Mouse (Mus musculus) kidney, postnatal 0 days (tissue): ENCODE results near the gene Shisa3. TPM values are rescaled to one million over a fixed set of nuclear protein-coding genes. Genes with fewer than 3 reads are reported as not detected.

Source experiments
- ATAC-seq: fragments of 200-750 bp; cut with Nextera tagmentation; replicated peaks from 2 replicates; pipeline ENCODE4 v1.8.0; 2017; ENCODE audit warnings: low read depth, moderate number of reproducible peaks, moderate TSS enrichment, moderate library complexity; ENCODE audit not compliant: low FRiP score
- DNase-seq: peaks from one replicate; pipeline ENCODE4 v3.0.0-alpha.2; 2016; ENCODE audit warnings: low spot score
- H3K27ac ChIP-seq: fragments of 300-500 bp; sonication (generic); 2 replicates; pipeline ENCODE4 v1.5.1; 2014; ENCODE audit warnings: mild to moderate bottlenecking
- H3K27me3 ChIP-seq: fragments of 300-500 bp; sonication (generic); 2 replicates; pipeline ENCODE4 v1.6.1; 2014; ENCODE audit warnings: low read length, mixed read lengths; ENCODE audit not compliant: insufficient read depth
- H3K36me3 ChIP-seq: fragments of 300-500 bp; sonication (generic); 2 replicates; pipeline ENCODE4 v1.6.1; 2014; ENCODE audit warnings: low read length, mixed read lengths; ENCODE audit not compliant: insufficient read depth
- H3K4me1 ChIP-seq: fragments of 300-500 bp; sonication (generic); replicated peaks from 2 replicates; pipeline ENCODE4 v1.6.1; 2014; ENCODE audit warnings: antibody characterized with exemption, low read length, mixed read lengths; ENCODE audit not compliant: insufficient read depth
- H3K4me2 ChIP-seq: fragments of 300-500 bp; sonication (generic); 2 replicates; pipeline ENCODE4 v1.6.1; 2014; ENCODE audit warnings: mild to moderate bottlenecking, low read length, moderate library complexity, mixed read lengths
- H3K4me3 ChIP-seq: fragments of 300-500 bp; sonication (generic); replicated peaks from 2 replicates; pipeline ENCODE4 v1.5.1; 2014; ENCODE audit warnings: low read depth, low read length
- H3K9ac ChIP-seq: fragments of 300-500 bp; sonication (generic); 2 replicates; pipeline ENCODE4 v1.6.1; 2014; ENCODE audit warnings: low read depth, low read length
- H3K9me3 ChIP-seq: fragments of 300-500 bp; sonication (generic); replicated peaks from 2 replicates; pipeline ENCODE4 v1.6.1; 2016; ENCODE audit warnings: low read length, inconsistent platforms, mixed read lengths
- CTCF ChIP-seq: IDR thresholded peaks from 2 replicates; pipeline ENCODE4 v1.5.1; 2016; ENCODE audit warnings: antibody characterized with exemption, low read depth, mild to moderate bottlenecking, moderate library complexity
- WGBS: fragments of 180-500 bp; shearing (Covaris S2); extraction: QIAGEN DNeasy Blood & Tissue Kit; methylation state at CpG from one replicate; pipeline ENCODE4 v1.1.7; 2014; 5-methylcytosine and 5-hydroxymethylcytosine counted together
- polyA plus RNA-seq: library from polyadenylated mRNA; unstranded; fragments of >200 nt; fragmentation: Nextera tagmentation; extraction: Ambion mirVana; gene quantifications from 2 replicates; pipeline ENCODE4 v1.2.1, GENCODE M21; 2015

Shisa3 gene
- polyA plus RNA-seq, 1 experiment from 2014 or later: 43.5 TPM

- peak; percentile 10 for ATAC-seq
- Histone ChIP-seq H3K4me3 (peak overlapping the region; percentile 61), H3K4me2 (peak overlapping the region; percentile 91), H3K27me3 (0 out of 2 replicates have a peak, but pooled peaks cover 4% of the 10 kb centered on the region), H3K36me3 (no peaks in the 10 kb centered on the region), H3K9ac (peak overlapping the region; percentile 63), H3K4me1 (0 out of 2 replicates have a peak, but pooled peaks cover 6% of the 10 kb centered on the region), H3K27ac (peak overlapping the region; percentile 85), H3K9me3 (no peaks in the 10 kb centered on the region)
- TF ChIP-seq CTCF: no peak
- WGBS: 5% methylated on average over 31 of the region's 31 CpGs
- peak; percentile 70 for DNase-seq
Measured at GRCm38 (mm10) chr5:67608674-67609519, 1.2 kb downstream of the Shisa3 start.

GRCm38 (mm10) chr5:67609520-67609837, 1.8 kb downstream of the Shisa3 start:
- DNase-seq (no peak), ATAC-seq (no peak)
- Histone ChIP-seq H3K27ac (peak overlapping the region; percentile 85; the same call in 1 of the 2 replicates), H3K4me3 (peak overlapping the region; percentile 61), H3K4me1 (0 out of 2 replicates have a peak, but pooled peaks cover 6% of the 10 kb centered on the region), H3K9ac (peak overlapping the region; percentile 63), H3K9me3 (no peaks in the 10 kb centered on the region), H3K36me3 (no peaks in the 10 kb centered on the region), H3K4me2 (peak overlapping the region; percentile 91), H3K27me3 (0 out of 2 replicates have a peak, but pooled peaks cover 4% of the 10 kb centered on the region)
- TF ChIP-seq CTCF: no peak
- 17% methylated on average over 2 of the region's 2 CpGs for whole genome bisulfite sequencing

- TF ChIP-seq CTCF: no peak
- H3K4me1 ChIP-seq: no peaks in the 10 kb centered on the region
- H3K36me3 ChIP-seq: 0 out of 2 replicates have a peak, but pooled peaks cover 2% of the 10 kb centered on the region
- H3K9me3 ChIP-seq: no peaks in the 10 kb centered on the region
- DNase-seq: no peak
- H3K27me3 ChIP-seq: no peaks in the 10 kb centered on the region
- no peak overlapping the region for H3K4me3 ChIP-seq
- H3K9ac ChIP-seq: no peak overlapping the region
- no peak overlapping the region for H3K27ac ChIP-seq
- 91% methylated on average over 12 of the region's 12 CpGs for WGBS
- no peak for ATAC-seq
- no peak overlapping the region for H3K4me2 ChIP-seq
Measured at GRCm38 (mm10) chr5:67621230-67621629, 13.5 kb downstream of the Shisa3 start.

- ATAC-seq: no peak
- DNase-seq: no peak
- no peak overlapping the region for H3K4me3 ChIP-seq
- H3K4me1 ChIP-seq: no peaks in the 10 kb centered on the region
- WGBS: 55% methylated on average over 9 of the region's 9 CpGs
- H3K27ac ChIP-seq: no peak overlapping the region
- no peak for TF ChIP-seq CTCF
- H3K36me3 ChIP-seq: no peaks in the 10 kb centered on the region
- no peaks in the 10 kb centered on the region for H3K27me3 ChIP-seq
- no peaks in the 10 kb centered on the region for H3K9me3 ChIP-seq
- H3K9ac ChIP-seq: no peak overlapping the region
- H3K4me2 ChIP-seq: no peak overlapping the region
Measured at GRCm38 (mm10) chr5:67628180-67628940, 20.7 kb downstream of the Shisa3 start.

- no peak overlapping the region for H3K4me2 ChIP-seq
- 0 out of 2 replicates have a peak, but pooled peaks cover 5% of the 10 kb centered on the region for H3K4me1 ChIP-seq
- no peaks in the 10 kb centered on the region for H3K9me3 ChIP-seq
- no peaks in the 10 kb centered on the region for H3K27me3 ChIP-seq
- no peak for TF ChIP-seq CTCF
- no peak overlapping the region for H3K27ac ChIP-seq
- peak; percentile 76; the same call in 1 of the 2 replicates for ATAC-seq
- H3K9ac ChIP-seq: no peak overlapping the region
- WGBS: 37% methylated on average over 7 of the region's 7 CpGs
- H3K36me3 ChIP-seq: no peaks in the 10 kb centered on the region
- H3K4me3 ChIP-seq: no peak overlapping the region
- DNase-seq: no peak
Measured at GRCm38 (mm10) chr5:67629440-67629839, 21.8 kb downstream of the Shisa3 start.

- Histone ChIP-seq H3K4me2 (no peak overlapping the region), H3K27ac (no peak overlapping the region), H3K27me3 (no peaks in the 10 kb centered on the region), H3K9ac (no peak overlapping the region), H3K9me3 (no peaks in the 10 kb centered on the region), H3K4me1 (0 out of 2 replicates have a peak, but pooled peaks cover 5% of the 10 kb centered on the region), H3K36me3 (no peaks in the 10 kb centered on the region), H3K4me3 (no peak overlapping the region)
- TF ChIP-seq CTCF: no peak
- DNase-seq: no peak
- 70% methylated on average over 6 of the region's 6 CpGs for WGBS
- ATAC-seq: no peak
Measured at GRCm38 (mm10) chr5:67629861-67630260, 22.2 kb downstream of the Shisa3 start.
